Mouse (Mus musculus) liver, embryonic 16.5 days (tissue): ENCODE data around the gene Gm21761. TPM values are rescaled to one million over a fixed set of nuclear protein-coding genes. Genes with fewer than 3 reads are reported as not detected.

Source experiments
- polyA plus RNA-seq: library from polyadenylated mRNA; unstranded; fragments of >200 nt; fragmentation: Nextera tagmentation; extraction: Ambion mirVana; gene quantifications from 2 replicates; pipeline ENCODE4 v1.2.1, GENCODE M21; 2015

Gene Gm21761
- polyA plus RNA-seq, 1 experiment from 2014 or later: not detected

Other genes with a start within 250 kb of the Gm21761 start
- 208 and 215 TPM in 2 replicates for gene Hmgcs1, start 238.9 kb downstream of the Gm21761 start, polyA plus RNA-seq
- 0.06 and 0.12 TPM in 2 replicates for gene Nim1k, start 173.4 kb downstream of the Gm21761 start, polyA plus RNA-seq
- gene Zfp131, start 138.4 kb downstream of the Gm21761 start, polyA plus RNA-seq: 10.0 and 11.0 TPM in 2 replicates
- gene AF067063, start 99.1 kb downstream of the Gm21761 start, polyA plus RNA-seq: not detected in 2 replicates
- not detected in 2 replicates for gene D13Ertd608e, start 93.3 kb downstream of the Gm21761 start, polyA plus RNA-seq
- gene Tcstv1, start 34.5 kb downstream of the Gm21761 start, polyA plus RNA-seq: not detected in 2 replicates
- gene B020031M17Rik, start 21.5 kb upstream of the Gm21761 start, polyA plus RNA-seq: not detected in 2 replicates
- gene Gm36079, start 97.7 kb upstream of the Gm21761 start, polyA plus RNA-seq: 0.21 TPM in 1 of 2 replicates, not detected in the other
- 0.34 and 0.50 TPM in 2 replicates for gene Gm21188, start 122.9 kb upstream of the Gm21761 start, polyA plus RNA-seq
- not detected in 2 replicates for gene Gm20767, start 211.0 kb upstream of the Gm21761 start, polyA plus RNA-seq
- not detected in 2 replicates for gene Gm21818, start 243.2 kb upstream of the Gm21761 start, polyA plus RNA-seq